Mouse (Mus musculus) hindbrain, embryonic 11.5 days (tissue): ENCODE measurements around the gene Mall. TPM values are rescaled to one million over a fixed set of nuclear protein-coding genes. Genes with fewer than 3 reads are reported as not detected.

ENCODE experiments used
- ATAC-seq: fragments of 200-750 bp; cut with Nextera tagmentation; 2 replicates; pipeline ENCODE4 v1.8.0; 2017; ENCODE audit warnings: mild to moderate bottlenecking, moderate TSS enrichment, moderate library complexity; ENCODE audit not compliant: low FRiP score
- DNase-seq: peaks from one replicate; pipeline ENCODE4 v3.0.0-alpha.2; 2015; ENCODE audit warnings: low spot score
- H3K27ac ChIP-seq: fragments of 300-500 bp; sonication (generic); 2 replicates; pipeline ENCODE4 v1.5.1; 2014; ENCODE audit warnings: mild to moderate bottlenecking, low read depth, low read length
- H3K27me3 ChIP-seq: fragments of 300-500 bp; sonication (generic); 2 replicates; pipeline ENCODE4 v1.6.1; 2014; ENCODE audit warnings: mild to moderate bottlenecking, low read length, moderate library complexity, mixed read lengths; ENCODE audit not compliant: control insufficient read depth, insufficient read depth
- H3K36me3 ChIP-seq: fragments of 300-500 bp; sonication (generic); 2 replicates; pipeline ENCODE4 v1.6.1; 2014; ENCODE audit warnings: mild to moderate bottlenecking, low read length, moderate library complexity, mixed read lengths; ENCODE audit not compliant: control insufficient read depth, insufficient read depth
- H3K4me1 ChIP-seq: fragments of 300-500 bp; sonication (generic); replicated peaks from 2 replicates; pipeline ENCODE4 v1.6.1; 2014; ENCODE audit warnings: low read length, mixed read lengths; ENCODE audit not compliant: control insufficient read depth, insufficient read depth
- H3K4me2 ChIP-seq: fragments of 300-500 bp; sonication (generic); replicated peaks from 2 replicates; pipeline ENCODE4 v1.6.1; 2014; ENCODE audit warnings: mild to moderate bottlenecking, low read depth, low read length
- H3K4me3 ChIP-seq: fragments of 300-500 bp; sonication (generic); 2 replicates; pipeline ENCODE4 v1.5.1; 2014; ENCODE audit warnings: low read depth, low read length
- H3K9ac ChIP-seq: fragments of 300-500 bp; sonication (generic); 2 replicates; pipeline ENCODE4 v1.6.1; 2014; ENCODE audit warnings: low read depth, low read length
- H3K9me3 ChIP-seq: fragments of 300-500 bp; sonication (generic); 2 replicates; pipeline ENCODE4 v1.6.1; 2016; ENCODE audit warnings: low read length; ENCODE audit not compliant: control insufficient read depth
- WGBS: fragments of 180-500 bp; shearing (Covaris S2); extraction: QIAGEN DNeasy Blood & Tissue Kit; methylation state at CpG from one replicate; pipeline ENCODE4 v1.1.7; 2014; 5-methylcytosine and 5-hydroxymethylcytosine counted together
- polyA plus RNA-seq: library from polyadenylated mRNA; unstranded; fragments of >200 nt; fragmentation: Nextera tagmentation; extraction: Ambion mirVana; gene quantifications from 2 replicates; pipeline ENCODE4 v1.2.1, GENCODE M21; 2014

Gene Mall
- polyA plus RNA-seq, 1 experiment from 2014 or later: 1.9 TPM

DNA sequence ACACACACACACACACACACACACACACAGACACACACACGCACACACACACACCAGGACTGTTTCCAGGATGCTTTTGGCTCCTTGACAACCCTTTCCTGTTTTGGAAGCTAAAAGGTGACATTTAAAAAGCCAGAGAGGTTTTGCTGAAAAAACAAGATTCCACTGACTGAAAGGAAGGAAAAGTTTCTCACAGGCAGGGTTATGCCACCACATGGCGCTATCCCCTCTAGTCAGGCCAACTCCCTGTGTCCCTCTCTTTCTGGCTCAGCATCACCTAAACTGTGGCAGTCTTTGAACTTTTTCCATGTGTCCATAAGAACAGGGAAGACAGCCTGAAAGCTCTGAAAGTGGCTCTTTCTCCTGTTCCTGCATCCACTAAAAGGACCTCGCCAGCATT is 8.2 kb upstream of the Mall start:
- DNase-seq (no peak), ATAC-seq (no peak)
- Histone ChIP-seq H3K27ac (no peak overlapping the region), H3K4me2 (no peak overlapping the region), H3K4me1 (no peaks in the 10 kb centered on the region), H3K36me3 (no peaks in the 10 kb centered on the region), H3K4me3 (no peak overlapping the region), H3K27me3 (no peaks in the 10 kb centered on the region), H3K9me3 (no peaks in the 10 kb centered on the region), H3K9ac (no peak overlapping the region)
- 85% methylated on average over 3 of the region's 3 CpGs for WGBS

DNA sequence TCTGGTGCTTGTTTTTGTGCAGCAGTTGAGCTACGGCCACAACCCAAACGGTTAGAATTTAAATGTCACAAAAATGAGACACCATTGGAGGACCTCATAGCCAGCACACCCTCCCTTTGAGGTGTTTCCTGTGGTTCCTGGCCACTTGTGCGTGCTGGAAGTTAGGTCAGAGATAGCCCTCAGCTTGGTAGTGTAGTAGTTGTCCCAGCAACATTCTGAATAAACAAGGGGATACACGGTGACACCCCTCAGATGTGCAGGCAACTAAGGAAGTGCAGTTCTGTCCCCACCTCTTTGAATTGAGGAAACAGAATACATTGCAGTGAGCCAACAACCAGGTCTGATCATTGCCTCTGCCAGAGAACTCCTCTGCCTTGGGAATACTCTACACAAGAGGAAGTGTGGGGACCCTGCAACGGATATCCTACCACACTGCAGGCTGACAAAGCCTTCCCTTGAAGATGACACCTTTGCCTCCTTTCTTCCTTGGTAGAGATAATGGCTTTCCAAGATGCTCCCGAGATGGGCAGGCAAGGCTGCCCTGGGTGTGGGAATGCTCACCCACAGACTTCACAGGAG is 7.0 kb upstream of the Mall start:
- Histone ChIP-seq H3K4me3 (no peak overlapping the region), H3K27ac (no peak overlapping the region), H3K27me3 (no peaks in the 10 kb centered on the region), H3K4me1 (no peaks in the 10 kb centered on the region), H3K4me2 (no peak overlapping the region), H3K9me3 (no peaks in the 10 kb centered on the region), H3K9ac (no peak overlapping the region), H3K36me3 (no peaks in the 10 kb centered on the region)
- no peak for DNase-seq
- 81% methylated on average over 6 of the region's 6 CpGs for WGBS
- no peak for ATAC-seq

DNA sequence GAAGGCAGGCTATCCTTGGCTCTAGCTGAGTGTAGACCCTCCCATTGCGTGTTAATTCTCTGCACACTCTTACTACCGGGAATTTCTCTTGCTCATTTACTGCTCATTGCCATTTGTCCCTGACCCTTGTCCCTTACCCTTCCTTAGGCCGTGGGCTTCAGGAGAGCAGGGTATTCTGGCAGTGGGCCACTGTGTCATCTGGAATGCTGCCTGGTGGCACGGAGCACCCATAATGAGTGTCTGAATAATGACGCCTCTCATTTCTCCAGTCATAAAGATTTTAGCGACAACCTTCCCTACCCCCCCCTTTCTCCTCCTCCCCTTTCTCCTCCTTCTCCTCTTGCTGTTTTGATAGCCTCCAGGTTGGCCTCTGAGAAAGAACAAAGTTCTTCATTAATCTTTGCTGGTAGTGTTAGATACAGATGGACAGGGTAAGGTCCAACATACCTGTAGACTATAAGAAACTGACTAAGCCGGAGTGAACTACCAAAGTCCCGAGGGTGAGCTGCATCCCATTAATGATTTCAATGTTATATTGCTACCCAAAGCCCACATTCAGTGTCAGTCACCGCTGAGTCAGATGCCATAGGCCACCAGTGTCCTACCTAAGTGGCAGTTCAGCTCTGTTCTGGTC is 5.9 kb upstream of the Mall start:
- Histone ChIP-seq H3K4me1 (no peaks in the 10 kb centered on the region), H3K4me2 (no peak overlapping the region), H3K27ac (no peak overlapping the region), H3K9ac (no peak overlapping the region), H3K36me3 (no peaks in the 10 kb centered on the region), H3K9me3 (no peaks in the 10 kb centered on the region), H3K27me3 (no peaks in the 10 kb centered on the region), H3K4me3 (no peak overlapping the region)
- WGBS: 85% methylated on average over 9 of the region's 9 CpGs
- DNase-seq (no peak), ATAC-seq (no peak)

DNA sequence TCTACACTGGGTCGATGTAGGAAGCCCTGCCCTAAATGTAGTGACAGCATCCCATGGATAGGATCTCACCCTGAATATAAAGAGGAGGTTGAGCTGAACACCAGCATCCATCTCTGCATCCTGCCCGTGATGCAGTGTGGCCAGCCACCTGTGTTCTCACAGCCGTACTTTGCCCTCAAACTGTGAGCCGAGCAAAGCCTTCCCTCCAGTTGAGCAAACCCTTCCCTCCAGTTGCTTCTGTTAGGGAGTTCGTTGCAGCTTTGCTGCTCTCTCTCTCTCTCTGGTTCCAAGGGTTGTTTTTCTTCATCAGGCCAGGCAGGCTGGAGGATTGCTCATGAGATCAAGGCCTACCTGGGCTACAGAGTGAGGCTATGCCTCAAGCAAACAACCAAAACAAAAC is 5.2 kb upstream of the Mall start:
- Histone ChIP-seq H3K9me3 (no peaks in the 10 kb centered on the region), H3K4me1 (no peaks in the 10 kb centered on the region), H3K9ac (no peak overlapping the region), H3K4me3 (no peak overlapping the region), H3K4me2 (no peak overlapping the region), H3K36me3 (no peaks in the 10 kb centered on the region), H3K27me3 (peaks cover under 1% of the 10 kb centered on the region; the same call in 1 of the 2 replicates), H3K27ac (no peak overlapping the region)
- ATAC-seq (no peak), DNase-seq (no peak)
- WGBS: 79% methylated on average over 5 of the region's 5 CpGs

DNA sequence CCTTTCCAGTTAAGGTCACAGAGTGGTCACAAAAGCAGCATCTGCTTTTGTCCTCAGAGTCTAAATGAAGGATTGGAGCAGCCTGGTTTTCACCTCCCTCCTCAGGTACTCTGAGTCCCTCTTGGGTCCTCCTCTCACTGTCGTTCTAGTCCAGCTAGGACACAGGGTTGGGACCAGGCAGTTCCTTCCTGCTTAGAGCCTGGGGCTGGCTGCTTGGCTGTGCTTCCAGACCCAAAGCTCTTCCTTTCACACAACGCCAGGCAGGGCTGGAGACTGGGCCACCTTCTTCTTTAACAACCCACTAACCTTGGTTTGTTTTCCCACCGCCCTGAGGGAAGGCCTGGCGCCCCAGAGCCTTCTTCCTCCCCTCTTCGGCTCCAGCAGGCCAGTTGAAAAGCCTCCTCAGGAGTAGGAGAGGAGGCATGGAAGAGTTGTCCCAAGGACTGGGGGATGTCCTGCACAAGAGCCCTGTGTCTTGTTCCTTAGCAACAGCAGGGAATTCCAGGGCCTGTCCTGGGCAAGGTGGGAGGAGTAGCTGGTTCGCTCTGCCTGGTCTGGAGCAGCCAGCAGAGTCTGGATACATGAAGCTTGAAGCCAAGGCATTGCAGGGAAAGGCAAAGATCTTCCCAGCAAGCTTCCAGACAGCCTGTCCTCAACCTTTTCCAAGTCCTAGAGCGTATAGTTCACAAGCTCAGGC is 717 bp upstream of the Mall start:
- no peak for ATAC-seq
- Histone ChIP-seq H3K36me3 (no peaks in the 10 kb centered on the region), H3K4me2 (no peak overlapping the region), H3K4me1 (no peaks in the 10 kb centered on the region), H3K4me3 (no peak overlapping the region), H3K27ac (no peak overlapping the region), H3K27me3 (peaks cover 8% of the 10 kb centered on the region; the same call in 1 of the 2 replicates), H3K9me3 (no peaks in the 10 kb centered on the region), H3K9ac (no peak overlapping the region)
- DNase-seq: no peak
- 42% methylated on average over 7 of the region's 7 CpGs for WGBS

DNA sequence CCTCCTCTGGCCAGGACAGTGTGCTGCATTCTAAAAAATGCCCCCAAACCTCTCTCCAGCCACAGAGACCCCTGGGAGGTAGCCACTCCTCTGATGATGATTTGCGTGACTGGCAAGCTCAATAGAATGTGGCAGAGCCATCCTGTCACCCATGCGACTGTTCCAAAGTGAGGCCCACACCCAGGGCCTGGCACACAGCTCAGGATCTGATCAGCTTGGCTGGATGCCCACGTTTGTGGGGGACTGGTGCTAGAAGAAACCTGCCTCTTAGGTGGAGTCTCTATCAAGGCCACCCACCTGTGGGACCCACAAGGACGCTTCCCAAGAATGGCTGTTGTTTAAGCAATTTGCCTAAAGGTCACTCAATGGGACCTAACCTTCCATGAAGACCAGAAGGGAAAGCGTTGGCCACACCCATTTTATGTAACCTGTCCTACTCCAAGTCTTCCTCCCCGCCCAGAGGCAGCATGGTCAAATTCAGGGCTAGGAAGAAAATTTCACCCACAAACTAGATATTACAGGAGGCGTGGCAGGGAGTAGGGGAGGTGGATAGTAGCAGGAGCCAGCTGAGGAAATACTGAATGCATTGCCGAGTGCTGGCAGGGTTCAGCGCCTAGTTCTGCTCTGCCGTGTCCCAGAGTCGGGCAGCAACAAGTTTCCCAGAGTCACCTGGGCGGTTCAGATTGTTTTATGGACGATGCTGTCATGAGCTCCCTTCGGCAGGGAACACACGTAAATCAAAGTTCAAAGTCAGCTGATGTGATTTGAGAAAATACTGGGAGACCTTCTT is 876 bp downstream of the Mall start:
- Histone ChIP-seq H3K9ac (no peak overlapping the region), H3K27ac (no peak overlapping the region), H3K4me2 (no peak overlapping the region), H3K4me1 (no peaks in the 10 kb centered on the region), H3K36me3 (no peaks in the 10 kb centered on the region), H3K4me3 (no peak overlapping the region), H3K9me3 (no peaks in the 10 kb centered on the region), H3K27me3 (peaks cover 8% of the 10 kb centered on the region; the same call in 1 of the 2 replicates)
- WGBS: 33% methylated on average over 15 of the region's 15 CpGs
- no peak for ATAC-seq
- no peak for DNase-seq

DNA sequence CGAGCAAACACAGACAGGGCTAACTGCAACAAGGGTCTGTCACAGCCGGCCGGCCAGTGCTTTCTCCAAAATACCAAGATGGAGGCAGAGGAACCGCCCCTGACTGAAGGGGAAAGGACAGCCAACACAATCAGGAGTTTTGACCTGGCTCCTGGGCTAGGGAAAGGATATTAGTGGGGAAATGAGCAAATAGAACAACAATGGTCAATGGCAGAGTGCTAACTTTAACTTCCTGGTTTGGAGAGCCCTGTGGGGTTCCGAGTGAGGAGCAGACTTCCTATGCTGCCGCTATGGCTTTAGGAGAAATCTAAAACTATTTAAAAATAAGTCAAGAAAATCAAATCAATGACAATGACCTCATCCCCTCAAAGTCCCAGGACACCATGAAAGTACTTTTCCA is 1.6 kb downstream of the Mall start:
- Histone ChIP-seq H3K4me1 (no peaks in the 10 kb centered on the region), H3K27ac (no peak overlapping the region), H3K9ac (no peak overlapping the region), H3K9me3 (no peaks in the 10 kb centered on the region), H3K36me3 (no peaks in the 10 kb centered on the region), H3K4me3 (no peak overlapping the region), H3K4me2 (no peak overlapping the region), H3K27me3 (peaks cover 8% of the 10 kb centered on the region; the same call in 1 of the 2 replicates)
- no peak for ATAC-seq
- no peak for DNase-seq
- 77% methylated on average over 6 of the region's 6 CpGs for WGBS

DNA sequence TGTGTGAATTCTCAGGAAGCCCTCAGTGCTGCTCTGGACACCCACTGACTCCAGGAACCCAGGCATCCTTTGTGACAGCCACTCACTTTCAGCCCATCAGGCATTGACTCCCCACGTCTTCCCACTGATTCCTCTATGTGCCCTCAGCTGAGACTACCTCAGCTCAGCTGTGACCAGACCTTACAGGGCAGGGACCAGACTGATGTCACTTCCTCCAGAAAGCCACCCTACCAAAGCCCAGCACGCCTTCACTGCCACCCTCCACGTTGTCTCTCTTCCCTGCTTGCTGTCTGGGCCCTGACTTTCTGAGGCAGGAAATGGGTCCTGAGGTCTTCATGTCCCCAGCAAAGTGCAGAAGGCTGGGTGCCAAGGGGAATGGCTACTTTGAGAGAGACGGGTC is 6.5 kb downstream of the Mall start:
- WGBS: 65% methylated on average over 4 of the region's 4 CpGs
- no peaks in the 10 kb centered on the region for H3K27me3 ChIP-seq
- no peaks in the 10 kb centered on the region for H3K4me1 ChIP-seq
- DNase-seq (no peak), ATAC-seq (no peak)
- H3K4me2 ChIP-seq: no peak overlapping the region
- H3K9ac ChIP-seq: no peak overlapping the region
- H3K36me3 ChIP-seq: no peaks in the 10 kb centered on the region
- no peak overlapping the region for H3K4me3 ChIP-seq
- no peaks in the 10 kb centered on the region for H3K9me3 ChIP-seq
- no peak overlapping the region for H3K27ac ChIP-seq
